Comparison of ENCODE assay signal across 9 mouse cellular contexts in the genomic region with DNA sequence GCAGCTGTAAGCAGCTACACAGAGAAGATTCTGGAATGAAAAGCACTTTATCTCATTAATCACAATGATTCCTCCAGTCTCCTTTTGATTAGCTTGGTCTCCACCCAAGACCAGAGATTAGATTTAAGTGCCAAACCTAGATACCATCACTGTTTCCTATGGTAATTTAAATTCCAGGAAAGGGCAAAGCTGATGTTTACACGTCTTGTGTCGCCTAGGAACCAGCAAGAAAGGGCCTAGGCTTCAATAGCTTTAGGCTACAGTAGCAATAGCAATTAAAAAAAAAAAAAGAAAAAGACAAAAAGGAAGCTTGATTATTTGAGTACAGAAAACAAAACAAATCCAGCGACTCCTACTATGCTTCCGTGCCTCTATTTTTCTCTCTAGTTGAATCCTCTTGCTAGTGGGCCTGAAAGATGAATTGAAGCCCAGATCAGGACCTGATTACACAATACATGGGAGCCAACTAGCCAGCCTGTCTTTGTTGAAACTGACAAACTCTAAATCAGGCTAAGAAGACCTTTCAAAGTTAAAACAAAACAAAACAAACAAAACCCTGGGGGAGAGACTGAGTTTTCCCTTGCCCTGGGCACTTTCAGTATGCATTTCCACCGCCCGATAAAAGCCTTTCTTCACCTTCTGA. TPM values are rescaled to one million over a fixed set of nuclear protein-coding genes. Genes with fewer than 3 reads are reported as not detected.
DNase-seq lines count a peak whose midpoint lies in the region; ATAC-seq lines count a peak whose summit lies in the region.
"Had no signal": no experiment of that assay in that cellular context is flagged by ENCODE, and none has a peak within 500 bp of the region (broad histone marks: within the 10 kb centered on the region; RNA-seq: fewer than 3 reads in every experiment).

No protein-coding gene starts in this region.

- H3K9ac ChIP-seq in forebrain, embryonic 11.5 days (ENCODE audit: low read length) = peak overlapping the region; percentile 27; the same call in 1 of the 2 replicates
- no peak overlapping the region for H3K9ac ChIP-seq in stomach, embryonic 16.5 days (ENCODE audit: low read length)

- 14% methylated on average over 6 of the region's 6 CpGs for WGBS in forebrain, embryonic 11.5 days
- 47% methylated on average over 6 of the region's 6 CpGs for WGBS in stomach, embryonic 16.5 days

- no peaks in the 10 kb centered on the region for H3K27me3 ChIP-seq in forebrain, embryonic 11.5 days (ENCODE audit: control insufficient read depth, insufficient read depth, low read length)
- H3K27me3 ChIP-seq in stomach, embryonic 16.5 days (ENCODE audit: control insufficient read depth, insufficient read depth, low read length) = no peaks in the 10 kb centered on the region

- peak overlapping the region; percentile 37; the same call in 1 of the 2 replicates for H3K27ac ChIP-seq in forebrain, embryonic 11.5 days (ENCODE audit: low read depth, low read length)
- H3K27ac ChIP-seq in stomach, embryonic 16.5 days (ENCODE audit: low read length) = peak overlapping the region; percentile 46

- peak; percentile 48 for DNase-seq in lung, postnatal 25 days (ENCODE audit: low spot score)
- no peak for DNase-seq in lung, postnatal 14 days
- DNase-seq in forebrain, embryonic 11.5 days (ENCODE audit: low spot score) = no peak
- peak; percentile 46 for DNase-seq in lung, postnatal 36 days
- DNase-seq in thymus, postnatal 25 days = no peak
- DNase-seq in urinary bladder, postnatal 10 days (ENCODE audit: low spot score) = no peak
- DNase-seq: cerebellum, adult 11 months; thymus, adult 18-20 months had no signal

- ATAC-seq in forebrain, embryonic 11.5 days (replicated peaks; ENCODE audit: low FRiP score) = no peak
- no peak for ATAC-seq in stomach, embryonic 16.5 days (ENCODE audit: insufficient read depth, low FRiP score)

- H3K4me2 ChIP-seq in forebrain, embryonic 11.5 days (ENCODE audit: low read depth, low read length, severe bottlenecking) = no peak overlapping the region
- H3K4me2 ChIP-seq in stomach, embryonic 16.5 days (ENCODE audit: low read depth, low read length) = no peak overlapping the region

- H3K36me3 ChIP-seq in forebrain, embryonic 11.5 days (ENCODE audit: control insufficient read depth, insufficient read depth, low read length) = no peaks in the 10 kb centered on the region
- no peaks in the 10 kb centered on the region for H3K36me3 ChIP-seq in stomach, embryonic 16.5 days (ENCODE audit: control insufficient read depth, insufficient read depth, low read length)

- no peak overlapping the region for H3K4me3 ChIP-seq in forebrain, embryonic 11.5 days (ENCODE audit: low read depth, low read length)
- H3K4me3 ChIP-seq in stomach, embryonic 16.5 days (replicated peaks; ENCODE audit: low read length) = no peak overlapping the region

- H3K9me3 ChIP-seq in forebrain, embryonic 11.5 days (ENCODE audit: control insufficient read depth, low read length) = no peaks in the 10 kb centered on the region
- H3K9me3 ChIP-seq in stomach, embryonic 16.5 days (replicated peaks; ENCODE audit: control insufficient read depth, low read length) = no peaks in the 10 kb centered on the region

- H3K4me1 ChIP-seq in forebrain, embryonic 11.5 days (replicated peaks; ENCODE audit: control insufficient read depth, insufficient read depth, low read length) = peaks cover 9% of the 10 kb centered on the region; the same call in 1 of the 2 replicates
- H3K4me1 ChIP-seq in stomach, embryonic 16.5 days (ENCODE audit: control insufficient read depth, insufficient read depth, low read length) = peaks cover 3% of the 10 kb centered on the region; the same call in 1 of the 2 replicates

RNA-seq across cellular contexts. Expression of a gene that starts 2.7 kb away (rescaled TPM):
- polyA plus RNA-seq in forebrain, embryonic 11.5 days (2014; fragmentation: Nextera tagmentation; extraction: Ambion mirVana) = not detected in 2 replicates
- not detected in 2 replicates for polyA plus RNA-seq in stomach, embryonic 16.5 days (2015; fragmentation: Nextera tagmentation; extraction: Ambion mirVana)

RNA-seq across cellular contexts. Expression of a gene that starts 8.5 kb away (rescaled TPM):
- polyA plus RNA-seq in forebrain, embryonic 11.5 days (2014; fragmentation: Nextera tagmentation; extraction: Ambion mirVana) = not detected in 2 replicates
- polyA plus RNA-seq in stomach, embryonic 16.5 days (2015; fragmentation: Nextera tagmentation; extraction: Ambion mirVana) = 5.5 and 7.5 TPM in 2 replicates

RNA-seq across cellular contexts. Expression of a gene that starts 15.6 kb away (rescaled TPM):
- 9.4 and 9.7 TPM in 2 replicates for polyA plus RNA-seq in forebrain, embryonic 11.5 days (2014; fragmentation: Nextera tagmentation; extraction: Ambion mirVana)
- 322 and 395 TPM in 2 replicates for polyA plus RNA-seq in stomach, embryonic 16.5 days (2015; fragmentation: Nextera tagmentation; extraction: Ambion mirVana)

RNA-seq across cellular contexts. Expression of a gene that starts 34.7 kb away (rescaled TPM):
- polyA plus RNA-seq in forebrain, embryonic 11.5 days (2014; fragmentation: Nextera tagmentation; extraction: Ambion mirVana) = 22.3 and 23.5 TPM in 2 replicates
- polyA plus RNA-seq in stomach, embryonic 16.5 days (2015; fragmentation: Nextera tagmentation; extraction: Ambion mirVana) = 4.9 and 5.1 TPM in 2 replicates

RNA-seq across cellular contexts. Expression of a gene that starts 51.8 kb away (rescaled TPM):
- polyA plus RNA-seq in forebrain, embryonic 11.5 days (2014; fragmentation: Nextera tagmentation; extraction: Ambion mirVana) = 1.1 and 1.9 TPM in 2 replicates
- 74.2 and 103 TPM in 2 replicates for polyA plus RNA-seq in stomach, embryonic 16.5 days (2015; fragmentation: Nextera tagmentation; extraction: Ambion mirVana)

Comparison
In these comparisons a context has a peak if more than half of its experiments do, and no peak if none do; other contexts are left out.
1. DNase-seq: peak in lung, postnatal 25 days (single experiment) and lung, postnatal 36 days (single experiment); none in lung, postnatal 14 days (single experiment), forebrain, embryonic 11.5 days (single experiment), thymus, postnatal 25 days (single experiment) and urinary bladder, postnatal 10 days (single experiment).
2. RNA of a gene that starts 15.6 kb away (polyA plus RNA-seq): 322 to 395 TPM in stomach, embryonic 16.5 days; 9.4 to 9.7 TPM in forebrain, embryonic 11.5 days; every median in the first group is over 10 times any median in the second.